Mouse (Mus musculus) B cell, adult 62 days (primary cell): Measurements from ENCODE around the gene Magt1. TPM values are rescaled to one million over a fixed set of nuclear protein-coding genes. Genes with fewer than 3 reads are reported as not detected.

ENCODE experiments used
- total RNA-seq: library from RNA; stranded (reverse); gene quantifications from 4 replicates; pipeline ENCODE4 v1.2.4, GENCODE M21; 2023

The Magt1 gene
- total RNA-seq = 28.8 to 36.3 TPM (median 33.2 TPM) in 4 replicates

GRCm38 (mm10) chrX:106011465-106012159, at the start of gene Magt1:
TSS of gene Magt1 (minus strand) at chrX:106011906.

GRCm38 (mm10) chrX:106026418-106027342, 15.0 kb upstream of the Magt1 start, which contains the start of gene Atp7a:
TSS of gene Atp7a (plus strand) at chrX:106027276.

GRCm38 (mm10) chrX:106015571-106016322, 4.0 kb upstream of the Magt1 start, which contains the start of gene Cox7b:
TSS of gene Cox7b (plus strand) at chrX:106015700.

GRCm38 (mm10) chrX:105928861-105929477, 82.7 kb downstream of the Magt1 start, which contains the start of gene Atrx:
TSS of gene Atrx (minus strand) at chrX:105929403.

Other genes starting within 250 kb of the Magt1 start
- gene Fgf16, start 247.6 kb downstream of the Magt1 start, total RNA-seq = not detected in 4 replicates
- 207 to 228 TPM (median 216 TPM) in 4 replicates for gene Atrx, start 82.5 kb downstream of the Magt1 start, total RNA-seq
- 113 to 133 TPM (median 114 TPM) in 4 replicates for gene Cox7b, start 3.8 kb upstream of the Magt1 start, total RNA-seq
- gene Atp7a, start 15.4 kb upstream of the Magt1 start, total RNA-seq = 14.8 to 16.4 TPM (median 15.6 TPM) in 4 replicates
- 0.24 to 0.36 TPM (median 0.27 TPM) in 4 replicates for gene Tlr13, start 131.3 kb upstream of the Magt1 start, total RNA-seq
- gene Pgk1, start 175.2 kb upstream of the Magt1 start, total RNA-seq = 73.6 to 91.0 TPM (median 82.4 TPM) in 4 replicates
- gene Taf9b, start 209.3 kb upstream of the Magt1 start, total RNA-seq = 8.7 to 11.6 TPM (median 9.7 TPM) in 4 replicates
- not detected in 4 replicates for gene Fnd3c2, start 243.5 kb upstream of the Magt1 start, total RNA-seq